Mouse (Mus musculus) layer of hippocampus, postnatal 10 days (tissue): ENCODE measurements around the gene Icam5. TPM values are rescaled to one million over a fixed set of nuclear protein-coding genes. Genes with fewer than 3 reads are reported as not detected.
A peak's percentile ranks its signal among the peaks of the same experiment; 100 is the strongest.
"Not testable (repeated sequence)": the region's sequence is repeated elsewhere in the genome, so short reads cannot be mapped to it uniquely, and the experiment has no call there.

Experiments used
- DNase-seq, 2 experiments: peaks; one replicate each; pipeline ENCODE4 v3.0.0; 2021; ENCODE audit warnings: low spot score in 2 of 2
- long read RNA-seq: library from polyadenylated mRNA; stranded (forward); transcript quantifications from one replicate; pipeline ENCODE4 v2.0.0, GENCODE M21; 2023
- total RNA-seq, 2 experiments: library from RNA; stranded (reverse); gene quantifications; 2 replicates each; pipeline ENCODE4 v1.2.3; 2021

The Icam5 gene
- 100 to 1,000 TPM; 256 to 261 TPM for total RNA-seq
- long read RNA-seq, transcript Icam5-201 (11 exons, 2,947 nt): major isoform, 52 of 126 reads
- long read RNA-seq, partial matches to known transcripts: 46 of 126 reads
- long read RNA-seq, other reads (novel, unspliced or antisense): 28 of 126 reads

DNA sequence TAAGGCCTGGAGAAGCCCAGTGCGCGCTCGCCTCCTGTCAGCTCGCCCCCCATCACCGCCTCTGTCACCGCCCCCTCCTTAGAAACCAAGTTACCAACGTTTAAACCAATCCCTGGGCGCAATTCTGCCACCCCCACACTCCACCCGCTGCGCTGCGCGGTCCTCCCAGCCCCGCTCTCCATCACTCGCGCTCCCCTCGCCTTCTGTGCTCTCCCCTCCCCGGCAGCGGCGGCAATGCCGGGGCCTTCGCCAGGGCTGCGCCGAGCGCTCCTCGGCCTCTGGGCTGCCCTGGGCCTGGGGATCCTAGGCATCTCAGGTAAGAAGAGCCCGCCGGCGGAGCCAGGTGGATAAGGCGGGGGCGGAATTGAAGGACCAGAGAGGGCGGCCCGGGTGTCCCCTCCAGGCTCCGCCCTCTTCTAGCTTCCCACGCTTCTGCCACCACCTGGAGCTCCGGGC, at the start of gene Icam5:
Gene Icam5, plus strand, starts transcription at position 178 of the 456 bp plus-strand sequence.
- peak; percentile 78 to 81 for DNase-seq

DNA sequence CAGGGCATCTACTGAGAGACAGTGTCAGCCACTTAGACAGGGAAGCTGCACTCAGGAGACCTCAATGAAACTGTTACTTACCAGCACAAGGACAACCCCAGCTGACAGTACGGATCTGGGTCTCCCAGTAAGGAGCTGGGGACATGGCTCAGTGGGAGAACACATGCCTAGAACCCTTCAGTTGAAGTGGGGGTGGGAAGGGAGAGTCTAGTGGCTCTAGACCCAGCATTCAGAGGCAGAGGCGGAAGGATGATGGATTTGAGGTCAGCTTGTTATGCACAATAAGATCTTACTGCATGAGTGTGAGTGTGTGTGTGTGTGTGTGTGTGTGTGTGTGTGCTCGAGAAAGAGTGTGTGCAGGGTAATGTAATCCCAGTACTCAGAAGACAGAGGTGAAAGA, 49.7 kb upstream of the Icam5 start:
- DNase-seq: no peak

- DNase-seq: no peak
Observed at GRCm38 (mm10) chr9:20983169-20983568, 48.7 kb upstream of the Icam5 start.

- DNase-seq: no peak
Observed at GRCm38 (mm10) chr9:20986952-20987686, 44.8 kb upstream of the Icam5 start.

DNA sequence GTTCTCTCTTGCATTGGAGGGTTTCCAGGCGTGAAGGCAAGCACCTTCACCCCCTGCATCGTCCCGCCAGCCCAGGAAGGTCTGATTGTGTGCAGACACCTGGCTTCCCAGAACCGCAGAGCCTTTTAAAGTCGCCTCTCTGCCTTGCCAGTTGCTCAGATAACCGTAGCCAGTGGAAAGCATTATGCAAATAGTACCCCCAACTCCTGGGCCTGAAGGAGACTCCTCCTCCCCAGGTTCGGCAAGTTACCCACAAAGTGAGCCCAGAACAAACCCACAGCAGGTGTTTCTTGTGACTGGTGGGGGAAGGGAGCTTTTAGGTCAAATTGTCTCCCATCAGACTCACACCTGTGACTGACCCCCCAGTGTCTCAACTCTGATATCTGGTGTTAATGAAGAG, 43.9 kb upstream of the Icam5 start:
- DNase-seq: no peak

- no peak for DNase-seq
Observed at GRCm38 (mm10) chr9:20990861-20991260, 41.0 kb upstream of the Icam5 start.

- DNase-seq: no peak
Observed at GRCm38 (mm10) chr9:20991587-20991986, 40.3 kb upstream of the Icam5 start.

DNA sequence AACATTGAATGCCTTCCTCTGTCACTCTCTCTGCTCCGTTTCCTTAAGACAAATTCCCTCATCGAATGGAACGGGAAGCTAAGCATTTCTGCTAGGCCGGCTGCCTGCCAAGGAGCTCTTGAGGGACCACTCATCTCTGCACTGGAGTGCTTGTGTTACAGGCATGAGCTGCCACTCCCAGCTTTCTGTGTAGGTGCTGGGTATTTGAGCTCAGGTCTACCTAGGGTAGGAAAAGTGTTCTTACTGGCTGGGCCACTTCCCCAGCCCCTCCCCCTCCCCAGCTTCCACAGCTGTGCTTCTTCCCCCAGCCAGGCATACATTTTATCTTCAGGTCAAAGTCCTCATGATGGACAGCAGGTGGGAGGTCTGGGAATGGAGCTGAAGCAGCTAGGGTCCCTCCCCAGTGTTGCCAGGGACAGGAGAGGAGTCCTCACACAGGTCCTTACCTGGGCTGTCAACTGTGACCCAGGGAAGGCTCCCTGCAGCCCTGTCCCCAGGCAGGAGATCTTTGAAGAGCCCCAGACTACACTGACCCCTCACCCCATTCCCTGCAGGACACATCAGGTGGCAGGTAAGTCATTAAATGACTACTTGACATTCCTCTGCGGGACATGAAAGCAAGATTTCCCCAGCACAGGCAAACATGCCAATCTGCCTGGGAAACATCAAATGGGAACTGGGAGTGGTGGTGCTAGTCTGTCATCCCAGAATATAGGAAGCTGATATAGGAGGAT, 38.5 kb upstream of the Icam5 start:
- no peak for DNase-seq

GRCm38 (mm10) chr9:20995069-20995468, 36.8 kb upstream of the Icam5 start:
- DNase-seq: no peak

DNA sequence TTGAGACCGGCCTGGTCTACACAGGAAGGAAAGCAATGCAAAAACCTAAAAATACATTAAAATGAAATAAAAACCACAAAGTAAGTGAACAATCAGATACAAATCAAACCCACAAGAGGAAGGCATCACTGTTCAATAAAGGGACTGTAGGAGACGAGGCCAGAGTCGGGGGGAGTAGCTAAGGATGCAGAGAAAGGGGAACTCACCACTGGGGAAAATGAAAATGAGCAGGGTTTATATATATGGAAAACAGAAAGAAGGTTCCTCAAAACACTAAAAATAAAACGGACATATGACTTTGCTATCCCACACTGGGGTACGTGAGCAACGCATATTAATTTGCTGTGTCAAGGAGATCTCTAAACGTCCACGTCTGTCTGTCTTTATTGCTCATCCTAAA, 34.8 kb upstream of the Icam5 start:
- DNase-seq: no peak

DNA sequence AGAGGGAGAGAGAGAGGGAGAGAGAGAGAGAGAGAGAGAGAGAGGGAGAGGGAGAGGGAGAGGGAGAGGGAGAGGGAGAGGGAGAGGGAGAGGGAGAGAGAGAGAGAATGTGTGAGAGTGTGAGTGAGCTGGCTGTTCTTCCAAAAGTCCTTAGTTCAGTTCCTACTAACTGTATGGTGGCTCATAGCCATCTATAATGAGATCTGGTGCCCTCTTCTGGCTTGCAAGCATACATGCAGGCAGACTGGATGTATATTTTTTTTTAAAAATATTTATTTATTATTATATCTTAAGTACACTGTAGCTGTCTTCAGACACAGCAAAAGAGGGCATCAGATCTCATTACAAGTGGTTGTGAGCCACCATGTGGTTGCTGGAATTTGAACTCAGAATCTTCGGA, 33.5 kb upstream of the Icam5 start:
- not testable (repeated sequence) for DNase-seq

DNA sequence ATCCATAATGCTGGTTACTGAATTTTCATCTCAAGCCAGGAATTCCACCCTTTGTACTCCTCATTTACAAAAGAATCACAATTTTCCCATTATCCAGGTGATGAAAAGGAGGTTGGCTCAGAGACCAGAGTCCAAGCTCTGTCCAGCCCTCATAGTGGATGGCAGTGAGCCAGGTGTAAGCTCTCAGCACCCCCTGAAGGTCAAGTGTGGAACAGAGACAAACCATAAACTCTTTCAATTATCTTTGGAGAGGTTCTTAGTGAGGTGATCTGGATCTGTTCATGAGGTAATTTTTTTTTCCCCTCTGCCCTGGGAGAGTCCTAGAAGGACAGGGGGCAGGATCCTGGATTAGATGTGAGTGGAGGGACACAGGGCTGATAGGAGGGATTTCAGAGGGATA, 31.1 kb upstream of the Icam5 start:
- DNase-seq: no peak

- no peak for DNase-seq
Observed at GRCm38 (mm10) chr9:21001651-21002200, 30.1 kb upstream of the Icam5 start.

DNA sequence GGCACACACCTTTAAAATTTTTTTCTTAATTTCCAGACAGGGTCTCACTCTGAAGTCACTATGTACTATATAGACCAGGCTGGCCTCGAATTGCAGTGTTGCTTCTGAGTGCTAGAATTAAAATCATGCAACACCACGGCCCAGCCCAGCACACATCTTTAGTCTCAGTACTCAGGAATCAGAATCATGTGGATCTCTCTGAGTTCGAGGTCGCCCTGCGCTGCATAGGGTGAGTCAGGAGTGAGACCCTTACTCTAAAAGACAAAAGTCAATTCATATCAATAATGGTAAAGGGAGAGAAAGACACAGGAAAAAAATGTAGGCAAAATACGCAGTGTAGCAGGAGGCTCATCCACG, 29.6 kb upstream of the Icam5 start:
- no peak for DNase-seq

DNA sequence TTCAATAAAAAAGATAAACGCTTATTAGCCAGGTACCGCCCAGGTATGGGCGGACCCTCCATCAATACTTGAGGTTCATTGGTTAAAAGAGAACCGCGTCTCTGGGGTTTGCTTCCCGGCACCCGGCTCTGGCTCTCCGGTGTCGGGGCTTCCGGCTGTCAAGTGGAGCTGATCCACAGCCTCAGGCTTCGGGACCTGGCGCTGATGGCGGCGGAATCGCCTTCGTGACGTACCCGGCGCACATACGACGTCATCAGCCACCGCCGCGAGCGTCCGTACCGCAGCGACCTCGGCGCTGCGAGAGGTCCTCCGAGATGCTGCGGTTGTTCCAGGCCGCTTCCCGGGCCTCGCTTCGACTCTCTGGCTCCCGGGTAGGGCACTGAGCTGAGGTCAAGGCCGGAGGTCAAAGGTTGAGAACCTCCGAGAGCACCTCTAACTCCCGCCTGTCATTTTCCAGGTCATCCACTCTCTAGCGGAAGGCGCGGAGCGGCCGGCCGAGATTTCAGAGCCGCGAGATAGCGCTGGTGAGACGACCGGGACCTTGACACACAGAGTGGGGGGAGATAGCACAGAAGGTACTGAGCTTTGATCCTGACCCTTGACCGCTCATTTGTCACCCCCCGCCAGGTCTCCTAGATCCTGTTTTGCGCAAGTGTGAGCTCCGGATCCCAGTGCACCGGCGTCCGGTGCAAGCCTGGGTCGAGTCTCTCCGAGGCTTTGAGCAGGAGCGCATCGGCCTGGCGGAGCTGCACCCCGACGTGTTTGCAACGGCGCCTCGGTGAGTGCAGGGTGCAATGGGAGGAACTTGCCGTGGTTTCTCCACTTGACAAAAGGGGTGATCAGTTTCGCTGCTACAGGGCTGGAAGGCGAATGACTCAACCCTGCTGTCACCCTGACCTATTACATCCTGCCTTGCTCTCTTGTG, 29.0 kb upstream of the Icam5 start, which contains the start of gene Mrpl4:
Gene Mrpl4, plus strand, starts transcription at position 112 of the 925 bp plus-strand sequence.
- peak; percentile 91 to 94 for DNase-seq

DNA sequence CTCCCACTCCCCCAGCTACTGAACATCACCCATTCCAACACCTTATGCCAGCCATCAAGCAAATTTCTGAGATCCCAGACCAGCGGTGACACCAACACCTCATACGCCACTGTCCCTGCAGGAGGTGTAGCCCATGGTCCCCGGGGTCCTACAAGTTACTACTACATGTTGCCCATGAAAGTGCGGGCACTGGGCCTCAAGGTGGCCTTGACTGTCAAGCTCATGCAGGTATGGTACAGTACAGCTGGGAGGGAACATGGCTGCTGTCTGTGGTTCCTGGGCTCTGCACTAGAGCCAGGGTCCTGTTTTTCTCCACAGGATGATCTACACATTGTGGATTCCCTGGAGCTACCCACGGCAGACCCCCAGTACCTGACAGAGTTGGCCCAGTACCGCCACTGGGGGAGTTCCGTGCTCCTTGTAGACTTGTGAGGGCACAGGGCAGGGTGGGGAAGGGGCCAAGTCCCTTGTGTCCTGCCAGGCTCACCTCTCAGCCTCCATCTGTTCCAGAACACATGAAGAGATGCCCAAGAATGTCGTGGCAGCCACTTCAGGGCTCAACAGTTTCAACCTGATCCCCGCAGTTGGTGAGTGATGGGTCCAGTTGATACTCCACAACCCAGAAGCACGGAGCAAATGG, 24.4 kb upstream of the Icam5 start:
- no peak for DNase-seq

DNA sequence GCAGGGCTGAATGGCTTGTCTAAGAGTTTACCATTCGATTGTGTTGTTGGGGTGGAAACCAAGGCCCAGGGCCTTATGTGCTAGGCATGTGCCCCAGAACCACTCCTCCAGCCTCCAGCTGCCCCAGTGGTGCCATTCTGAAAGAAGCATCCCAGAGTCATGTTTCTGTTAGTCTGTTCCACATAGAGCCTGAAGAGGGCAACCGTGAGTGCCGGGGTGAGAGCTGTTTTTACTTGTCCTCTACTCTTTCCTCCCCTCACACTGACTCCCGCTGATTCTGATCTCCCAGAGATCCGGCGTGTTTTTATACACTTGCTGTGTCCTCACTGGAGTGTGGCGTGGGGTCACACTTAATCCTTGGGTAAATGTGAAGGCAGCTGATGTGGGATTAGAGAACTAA, 23.9 kb upstream of the Icam5 start:
- DNase-seq: no peak

- no peak for DNase-seq
Observed at GRCm38 (mm10) chr9:21010362-21010761, 21.5 kb upstream of the Icam5 start.

- DNase-seq: not testable (repeated sequence)
Observed at GRCm38 (mm10) chr9:21010939-21011541, 20.8 kb upstream of the Icam5 start.

GRCm38 (mm10) chr9:21011846-21012312, 20.0 kb upstream of the Icam5 start:
- no peak for DNase-seq
